Mouse (Mus musculus) cerebellum, adult 2 months (tissue): ENCODE data around the gene Mrto4. TPM values are rescaled to one million over a fixed set of nuclear protein-coding genes. Genes with fewer than 3 reads are reported as not detected.

Source experiments
- DNase-seq, 2 experiments: peaks; one replicate each; pipeline ENCODE4 v3.0.0; 2021
- H3K27ac ChIP-seq: fragments of 200-500 bp; 2 replicates; pipeline ENCODE4 v1.5.1; 2012; ENCODE audit warnings: low read length, control low read depth, inconsistent platforms; ENCODE audit not compliant: insufficient read depth
- H3K27me3 ChIP-seq: fragments of 200-500 bp; 2 replicates; pipeline ENCODE4 v1.6.1; 2012; ENCODE audit warnings: inconsistent platforms, mild to moderate bottlenecking, low read length, moderate library complexity; ENCODE audit not compliant: control insufficient read depth, insufficient read depth
- H3K4me1 ChIP-seq: fragments of 200-500 bp; 2 replicates; pipeline ENCODE4 v1.6.1; 2011; ENCODE audit warnings: low read length; ENCODE audit not compliant: control insufficient read depth, insufficient read depth
- H3K4me3 ChIP-seq: fragments of 200-500 bp; replicated peaks from 2 replicates; pipeline ENCODE3; 2011; ENCODE audit warnings: mild to moderate bottlenecking, low read depth, low read length, control low read depth; ENCODE audit not compliant: insufficient read depth
- CTCF ChIP-seq: fragments of 200-500 bp; IDR thresholded peaks from 2 replicates; pipeline ENCODE4 v1.5.1; 2011; ENCODE audit warnings: low read depth, mild to moderate bottlenecking, control low read depth, low read length, moderate library complexity, borderline replicate concordance; ENCODE audit not compliant: insufficient read depth
- POLR2A ChIP-seq: fragments of 200-500 bp; IDR thresholded peaks from 2 replicates; pipeline ENCODE4 v1.6.1; 2011; ENCODE audit warnings: low read length, control low read depth, borderline replicate concordance; ENCODE audit not compliant: insufficient read depth
- WGBS: fragments of 180-500 bp; shearing (Covaris S2); methylation state at CpG from one replicate; pipeline ENCODE4 v1.1.7; 2018; 5-methylcytosine and 5-hydroxymethylcytosine counted together
- polyA plus RNA-seq: library from polyadenylated mRNA; depleted of rRNA; stranded (reverse); fragments of >200 nt; gene quantifications from 2 replicates; pipeline ENCODE4 v1.2.3, GENCODE M21; 2012

Mrto4 gene
- polyA plus RNA-seq, 1 experiment, result 56.4 TPM

- no peak for DNase-seq
- Histone ChIP-seq H3K27ac (0 out of 2 replicates have a peak overlapping the region, but pooled peaks have one; percentile 45), H3K4me3 (peak overlapping the region; percentile 56), H3K4me1 (no peaks in the 10 kb centered on the region), H3K27me3 (no peaks in the 10 kb centered on the region)
- WGBS, result 4% methylated on average over 43 of the region's 44 CpGs
- no peak for TF ChIP-seq POLR2A
- no peak for TF ChIP-seq CTCF
Measured at GRCm38 (mm10) chr4:139380775-139381451, 28.5 kb upstream of the Mrto4 start.

GRCm38 (mm10) chr4:139380207-139380748 is 27.9 kb upstream of the Mrto4 start:
- Histone ChIP-seq H3K4me1 (no peaks in the 10 kb centered on the region), H3K27ac (peak overlapping the region; percentile 60), H3K27me3 (no peaks in the 10 kb centered on the region), H3K4me3 (peak overlapping the region; percentile 88)
- peak; percentile 80; the same call in 1 of the 2 replicates for TF ChIP-seq POLR2A
- TF ChIP-seq CTCF, result no peak
- under 1% methylated on average over 54 of the region's 54 CpGs for WGBS
- peak; percentile 100 for DNase-seq

GRCm38 (mm10) chr4:139379719-139380118 is 27.3 kb upstream of the Mrto4 start:
- Histone ChIP-seq H3K4me1 (no peaks in the 10 kb centered on the region), H3K27me3 (no peaks in the 10 kb centered on the region), H3K27ac (no peak overlapping the region), H3K4me3 (peak overlapping the region; percentile 88)
- 11% methylated on average over 8 of the region's 8 CpGs for WGBS
- TF ChIP-seq POLR2A (no peak), CTCF (no peak)
- DNase-seq, result peak in 1 of 2 experiments; percentile 6

GRCm38 (mm10) chr4:139373531-139373930 is 21.2 kb upstream of the Mrto4 start:
- Histone ChIP-seq H3K4me1 (no peaks in the 10 kb centered on the region), H3K27ac (no peak overlapping the region), H3K4me3 (no peak overlapping the region), H3K27me3 (no peaks in the 10 kb centered on the region)
- TF ChIP-seq POLR2A (no peak), CTCF (no peak)
- 94% methylated on average over 10 of the region's 10 CpGs for WGBS
- no peak for DNase-seq

- DNase-seq, result no peak
- no peaks in the 10 kb centered on the region for H3K4me1 ChIP-seq
- H3K27ac ChIP-seq, result no peak overlapping the region
- no peaks in the 10 kb centered on the region for H3K27me3 ChIP-seq
- TF ChIP-seq POLR2A (no peak), CTCF (no peak)
- 93% methylated on average over 4 of the region's 4 CpGs for WGBS
- H3K4me3 ChIP-seq, result no peak overlapping the region
Measured at GRCm38 (mm10) chr4:139373130-139373529, 20.8 kb upstream of the Mrto4 start.

GRCm38 (mm10) chr4:139368038-139368437 is 15.7 kb upstream of the Mrto4 start:
- Histone ChIP-seq H3K27me3 (no peaks in the 10 kb centered on the region), H3K4me1 (no peaks in the 10 kb centered on the region), H3K27ac (no peak overlapping the region), H3K4me3 (no peak overlapping the region)
- 95% methylated on average over 5 of the region's 5 CpGs for WGBS
- TF ChIP-seq CTCF, result no peak
- no peak for TF ChIP-seq POLR2A
- DNase-seq, result no peak

GRCm38 (mm10) chr4:139367336-139367735 is 15.0 kb upstream of the Mrto4 start:
- H3K4me1 ChIP-seq, result no peaks in the 10 kb centered on the region
- no peak overlapping the region for H3K27ac ChIP-seq
- no peaks in the 10 kb centered on the region for H3K27me3 ChIP-seq
- DNase-seq, result no peak
- 96% methylated on average over 3 of the region's 3 CpGs for WGBS
- no peak overlapping the region for H3K4me3 ChIP-seq
- TF ChIP-seq POLR2A, result no peak
- TF ChIP-seq CTCF, result no peak
